Mouse (Mus musculus) MN1 (cell line): ENCODE data around the gene Dnajc21.
"Not testable (repeated sequence)": the region's sequence is repeated elsewhere in the genome, so short reads cannot be mapped to it uniquely, and the experiment has no call there.

Experiments used
- DNase-seq: peaks from one replicate; pipeline ENCODE4 v3.0.0-alpha.2; 2016; ENCODE audit warnings: low spot score

The Dnajc21 gene

DNA sequence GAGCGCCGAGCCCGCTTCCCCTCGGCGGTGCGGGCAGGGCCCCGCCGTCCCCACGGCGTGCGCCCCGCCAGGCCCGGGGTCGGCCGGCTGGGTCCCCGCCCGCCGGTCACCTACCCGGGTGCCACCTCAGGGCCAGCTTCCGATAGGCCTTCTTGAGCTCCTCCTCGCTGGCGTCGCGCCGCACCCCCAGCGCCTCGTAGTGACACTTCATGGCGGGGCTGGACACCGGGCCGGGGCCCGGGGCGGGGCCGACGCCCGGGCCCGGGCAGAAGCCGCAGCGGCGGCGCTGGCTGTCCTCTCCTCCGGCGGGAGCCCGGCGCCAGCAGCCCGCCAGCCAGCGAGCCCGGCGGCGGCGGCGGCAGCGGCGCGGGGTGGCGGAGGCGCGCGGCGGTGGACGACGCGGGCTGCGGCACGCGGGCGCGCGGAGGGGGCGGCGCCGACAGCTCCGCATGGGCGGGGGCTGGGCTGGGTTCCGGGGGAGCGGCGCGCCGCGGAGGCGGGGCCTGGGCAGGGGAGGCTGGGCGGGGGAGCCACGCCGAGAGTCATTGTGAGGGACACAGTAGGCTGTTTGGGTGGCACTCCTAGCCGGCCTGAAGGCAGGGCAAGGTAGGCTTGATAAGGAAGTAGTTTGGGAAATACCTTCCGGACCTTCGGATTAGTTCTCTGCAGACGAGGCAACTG is at the start of gene Dnajc21:
Gene Dnajc21 (minus strand): TSS at position 366 of the 681 bp plus-strand sequence.
- peak; percentile 89 for DNase-seq

DNA sequence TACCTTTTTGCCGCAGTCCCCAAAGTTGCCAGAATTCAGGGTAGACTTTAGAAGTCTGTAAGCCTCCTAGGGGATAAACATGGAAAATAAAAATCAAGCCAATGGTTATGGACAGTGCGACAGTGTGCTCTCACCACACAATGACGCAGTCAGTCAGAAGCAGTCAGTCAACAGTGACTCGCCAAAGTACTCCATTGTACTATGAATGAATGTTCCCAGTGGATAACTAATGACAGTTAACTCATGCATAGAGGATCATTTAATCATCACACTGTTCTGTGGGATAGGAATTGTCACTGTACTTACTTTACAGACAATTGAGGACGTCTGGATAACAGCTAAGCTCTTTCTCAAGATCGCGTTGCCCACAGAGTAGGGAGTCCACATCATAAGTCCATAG is 44.9 kb upstream of the Dnajc21 start:
- no peak for DNase-seq

DNA sequence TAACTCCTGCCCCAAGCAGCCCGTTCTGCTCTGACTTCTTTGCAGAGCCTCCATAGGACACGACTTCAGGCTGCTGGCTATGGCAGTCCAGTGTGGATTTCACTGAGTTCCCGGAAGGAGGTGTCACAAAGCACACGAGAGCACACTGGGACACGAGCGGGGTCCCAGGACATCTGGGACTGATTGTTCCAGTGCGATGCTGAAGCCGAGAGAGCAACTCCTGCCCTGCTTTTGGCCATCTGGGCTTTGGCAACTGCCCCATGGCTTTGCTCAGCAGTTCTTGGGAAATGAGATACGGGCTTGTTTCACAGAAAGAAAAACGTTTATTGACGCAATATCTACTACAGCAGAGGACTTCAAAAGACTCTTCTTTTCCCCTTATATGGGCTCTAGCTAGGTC is 35.8 kb upstream of the Dnajc21 start:
- no peak for DNase-seq

DNA sequence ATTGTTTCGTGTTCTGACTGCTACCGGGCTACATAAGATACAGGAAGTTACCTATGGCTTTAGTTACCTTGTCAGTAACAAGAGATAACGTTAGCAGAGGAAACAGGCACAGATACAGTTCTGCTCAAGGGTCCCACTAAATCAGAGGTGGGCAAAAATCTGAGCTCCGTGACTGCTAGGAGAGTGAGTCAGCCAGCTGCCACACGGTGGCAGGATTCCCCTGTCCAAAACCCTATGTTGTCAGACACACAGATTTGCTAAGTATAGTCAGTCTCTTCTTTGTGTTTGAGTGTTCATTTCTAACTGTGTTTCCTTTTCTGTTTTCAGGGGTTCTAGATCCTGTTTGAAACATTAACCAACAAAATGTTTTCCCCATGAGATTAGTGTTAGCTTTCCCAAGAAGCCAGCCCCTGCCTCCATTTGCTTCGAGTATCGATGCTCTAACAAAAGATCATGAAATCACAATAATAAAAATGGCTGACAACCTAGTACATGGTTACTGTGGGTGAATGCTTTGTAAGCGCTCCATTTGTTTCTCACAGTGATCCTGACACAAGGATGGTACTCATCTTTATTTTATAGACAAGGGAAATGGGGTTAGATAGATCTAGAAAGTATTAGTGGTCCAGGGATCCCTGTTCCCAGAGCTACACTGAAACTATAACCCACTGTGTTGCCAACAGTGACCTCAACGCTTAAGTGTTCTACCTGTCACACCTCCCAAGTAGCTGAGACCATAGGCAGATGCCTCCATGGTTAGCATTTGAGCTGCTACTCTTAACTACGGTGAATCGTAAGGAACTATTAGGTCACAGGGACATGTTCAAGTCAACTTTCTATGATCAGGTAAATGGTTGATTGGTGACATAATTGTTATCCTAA is 30.8 kb upstream of the Dnajc21 start:
- peak; percentile 55 for DNase-seq

DNA sequence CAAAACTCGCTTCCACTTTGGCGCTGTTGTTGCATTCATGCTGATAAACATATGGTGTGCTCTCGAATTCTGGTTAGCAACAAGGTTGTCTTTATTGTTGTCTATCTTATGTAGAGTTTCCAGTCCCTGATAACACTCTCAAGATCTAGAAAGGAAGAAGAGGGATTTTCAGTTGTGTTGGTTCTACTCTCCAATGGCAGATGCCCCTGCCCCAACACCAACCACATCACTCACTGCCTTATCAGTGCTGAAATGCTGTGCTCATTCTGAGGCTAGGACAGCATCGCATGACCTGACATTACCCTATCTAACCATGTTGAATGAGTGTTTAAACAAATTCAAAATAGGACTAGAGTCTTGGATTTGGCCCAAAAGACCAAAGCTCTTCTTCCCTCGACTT is 29.7 kb upstream of the Dnajc21 start:
- no peak for DNase-seq

DNA sequence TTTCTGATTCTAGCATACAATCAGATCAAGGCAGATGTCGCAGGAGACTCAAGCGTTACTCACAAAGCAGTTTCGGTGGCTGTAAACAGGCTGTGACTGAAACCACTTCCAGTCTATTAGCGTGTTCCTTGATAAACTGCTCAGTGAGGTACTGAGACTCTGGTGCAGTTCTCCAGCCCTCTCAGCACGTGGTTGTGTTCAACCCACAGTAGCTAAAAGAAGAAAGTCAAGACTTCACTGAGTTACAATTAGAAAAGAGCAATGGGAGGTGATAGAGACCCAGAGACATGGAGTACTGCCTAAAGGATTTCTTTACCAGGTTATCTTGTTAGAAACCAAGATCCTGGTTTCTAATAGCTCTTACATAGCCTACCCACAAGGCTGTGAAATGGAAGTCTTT is 29.3 kb upstream of the Dnajc21 start:
- no peak for DNase-seq

DNA sequence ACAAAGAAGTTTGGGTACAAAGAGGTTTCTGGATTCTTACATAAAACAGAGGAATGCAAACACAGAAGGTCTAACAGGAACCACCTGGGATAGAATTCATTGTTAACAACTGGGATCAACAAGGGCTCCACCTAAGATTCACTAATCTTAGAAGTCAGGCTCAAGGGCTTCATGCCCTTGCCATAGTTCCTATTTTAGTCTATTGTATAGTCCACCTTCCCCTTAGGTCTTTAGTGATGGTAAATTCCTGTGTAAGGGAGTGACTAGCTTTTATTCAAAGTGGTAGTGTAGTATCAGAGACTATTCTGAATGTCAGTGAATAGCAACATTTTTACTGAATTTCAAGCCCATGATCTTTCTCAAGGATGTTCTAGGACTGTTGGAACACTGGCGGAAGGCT is 26.4 kb upstream of the Dnajc21 start:
- DNase-seq, result not testable (repeated sequence)

DNA sequence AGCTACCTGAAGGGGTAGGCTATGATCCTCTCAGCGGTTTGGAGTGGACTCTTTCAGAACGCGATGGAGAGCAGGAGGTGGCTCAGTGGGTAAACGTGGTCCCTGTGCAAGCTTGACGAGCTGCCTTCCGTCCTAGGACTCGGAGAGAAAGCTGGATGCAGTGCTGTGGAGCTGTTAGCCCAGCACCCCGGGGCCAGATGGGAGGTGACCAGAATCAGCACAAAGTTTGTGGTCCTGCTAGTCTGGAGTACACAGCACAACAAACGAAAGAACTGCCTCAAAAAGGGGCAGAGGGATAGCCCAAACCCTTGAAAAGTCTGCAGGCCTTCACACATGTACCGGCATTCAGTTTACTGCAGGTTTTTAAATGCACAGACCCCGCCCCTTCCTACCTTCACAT is 25.6 kb upstream of the Dnajc21 start:
- no peak for DNase-seq

DNA sequence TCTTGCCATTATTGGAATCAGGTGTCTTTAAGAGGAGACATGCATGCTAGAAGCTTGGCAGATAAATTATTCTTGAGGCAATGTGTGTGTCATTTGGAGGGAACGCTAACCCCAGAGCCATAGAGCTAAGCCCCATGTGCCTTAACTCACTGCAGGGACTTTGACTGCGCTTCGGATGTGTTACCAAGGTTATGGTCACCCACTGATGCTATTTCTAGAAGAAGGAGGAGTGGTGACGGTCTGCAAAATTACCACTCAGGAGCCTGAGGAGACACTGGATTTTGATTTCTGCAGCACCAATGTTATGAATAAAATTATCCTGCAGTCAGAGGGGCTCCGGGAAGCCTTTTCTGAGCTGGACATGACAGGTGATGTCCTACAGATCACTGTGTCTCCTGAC is 19.8 kb upstream of the Dnajc21 start:
- no peak for DNase-seq

DNA sequence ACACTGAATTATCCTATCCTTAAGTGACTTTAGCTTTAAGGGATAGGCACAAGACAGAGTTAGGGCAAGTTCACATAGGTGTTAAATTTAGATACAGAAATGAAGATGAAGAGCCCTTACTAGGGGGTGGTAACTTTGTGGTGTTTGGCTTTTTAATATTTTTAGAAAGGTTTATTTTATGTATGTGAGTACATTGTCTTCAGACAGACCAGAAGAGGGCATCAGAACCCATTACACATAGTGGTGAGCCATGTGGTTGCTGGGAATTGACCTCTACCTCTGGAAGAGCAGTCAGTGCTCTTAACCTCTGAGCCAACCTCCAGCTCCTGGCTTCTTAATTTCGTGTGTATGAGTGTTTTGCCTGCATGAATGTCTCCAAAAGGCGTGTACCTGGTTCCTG is 16.9 kb upstream of the Dnajc21 start:
- peak; percentile 46 for DNase-seq

DNA sequence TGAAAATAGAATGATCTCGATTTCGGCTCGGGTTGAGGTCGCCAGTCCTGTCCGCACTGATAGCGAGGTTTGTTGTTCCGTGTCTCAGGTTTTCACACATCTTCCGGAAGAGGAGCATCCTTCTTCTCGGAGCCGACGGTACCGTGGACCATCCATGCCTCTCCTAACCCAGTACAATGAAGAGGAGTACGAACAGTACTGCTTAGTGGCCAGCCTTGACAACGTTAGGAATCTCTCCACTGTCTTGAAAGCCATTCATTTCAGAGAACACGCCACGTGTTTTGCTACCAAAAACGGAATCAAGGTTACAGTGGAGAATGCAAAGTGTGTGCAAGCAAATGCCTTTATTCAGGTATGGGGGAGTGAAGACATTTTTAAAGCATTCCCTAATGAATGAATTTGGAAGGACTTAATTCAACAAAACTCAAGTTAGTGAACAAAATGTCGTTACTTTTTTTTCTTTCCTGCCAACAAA is 16.1 kb upstream of the Dnajc21 start:
- DNase-seq, result no peak

DNA sequence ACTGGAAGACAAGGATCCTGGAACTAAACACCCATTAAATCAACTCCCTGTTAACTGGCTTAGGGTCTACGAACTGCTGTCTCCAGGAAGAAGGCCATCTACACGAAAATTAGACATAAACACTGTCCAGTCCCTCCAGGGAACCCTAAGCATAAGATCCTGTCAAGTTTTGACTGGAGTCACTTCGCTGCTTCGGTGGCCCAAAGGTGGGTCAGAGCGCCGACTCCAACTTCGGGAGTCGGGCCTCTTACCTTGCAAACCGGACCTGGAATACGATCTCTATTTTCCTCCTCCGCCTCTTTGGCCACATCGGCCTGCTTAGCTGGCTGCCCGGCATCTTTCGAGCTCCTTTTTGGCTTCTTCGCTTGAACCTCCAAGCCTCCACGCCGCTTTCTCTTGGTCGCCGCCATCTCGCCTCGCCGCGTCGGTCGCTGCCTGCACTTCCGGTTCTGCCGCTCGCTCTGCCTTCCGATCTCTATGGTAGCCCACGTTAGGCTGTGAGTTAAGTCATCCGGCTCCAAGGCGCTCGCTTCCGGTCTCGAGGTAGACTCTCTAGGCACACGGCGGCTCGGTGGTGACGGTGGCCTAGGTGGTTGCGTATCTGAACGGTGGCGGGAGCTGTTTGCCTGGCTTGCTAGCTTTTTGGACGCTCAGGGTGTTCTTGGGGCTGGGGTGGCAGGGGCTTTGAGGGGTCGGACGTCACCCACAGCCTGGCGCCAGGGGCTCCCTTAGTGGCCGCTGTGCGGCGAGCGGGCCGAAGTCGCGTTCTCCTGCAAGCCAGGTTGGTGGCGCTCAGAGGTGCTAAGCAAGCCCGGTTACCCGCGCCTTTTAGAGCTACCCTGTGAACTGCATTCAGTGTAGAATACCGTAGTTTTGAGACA is 15.4 kb upstream of the Dnajc21 start, which contains the start of the genes Brix1 and Rad1:
Gene Brix1 (minus strand): TSS at position 464 of the 881 bp plus-strand sequence.
Gene Rad1 (plus strand): TSS at position 535 of the 881 bp plus-strand sequence.
- peak; percentile 99 for DNase-seq

DNA sequence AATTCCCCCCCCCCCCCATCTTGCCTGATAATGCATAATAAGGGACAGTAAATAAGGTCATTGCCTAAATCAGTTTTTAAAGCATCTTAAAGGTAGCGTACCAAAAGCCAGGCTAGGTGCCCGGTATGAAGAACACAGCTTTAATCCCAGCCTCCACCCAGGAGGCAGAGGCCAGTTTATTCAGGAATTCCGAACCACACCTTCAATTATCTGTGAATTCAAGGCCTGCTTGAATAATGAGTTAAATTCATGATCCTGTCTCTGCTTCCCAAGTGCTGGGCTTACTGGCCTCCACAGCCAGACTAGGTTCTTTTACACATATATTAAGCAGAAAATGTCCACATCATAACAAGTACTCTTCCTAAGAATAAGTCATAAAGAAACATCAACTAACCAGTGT is 625 bp upstream of the Dnajc21 start:
- DNase-seq, result no peak

DNA sequence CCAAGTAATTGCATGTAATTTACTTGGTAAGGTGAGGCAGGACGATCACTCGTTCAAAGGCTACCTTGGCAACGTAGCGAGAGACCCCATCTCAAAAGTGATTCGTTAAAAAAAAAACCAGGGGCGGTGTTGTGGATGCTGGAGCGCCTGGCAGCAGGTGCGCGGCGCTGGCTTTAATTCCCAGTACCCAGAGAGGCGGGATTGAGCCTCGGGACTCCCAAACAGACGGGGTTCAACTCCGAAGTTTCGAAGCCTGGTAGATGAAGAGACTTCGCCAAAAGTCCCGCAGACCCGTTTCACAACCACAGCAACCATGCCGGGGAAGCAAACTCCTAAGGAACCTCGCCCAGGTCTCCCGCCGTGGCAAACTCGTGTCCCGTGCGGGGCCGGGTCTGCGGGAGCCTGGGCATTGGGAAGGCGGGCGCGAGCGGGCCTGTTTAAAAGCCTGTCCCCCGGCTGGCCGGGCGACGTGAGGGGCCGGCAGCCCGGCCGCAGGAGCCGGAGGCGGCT is 620 bp downstream of the Dnajc21 start:
- peak; percentile 60 for DNase-seq

DNA sequence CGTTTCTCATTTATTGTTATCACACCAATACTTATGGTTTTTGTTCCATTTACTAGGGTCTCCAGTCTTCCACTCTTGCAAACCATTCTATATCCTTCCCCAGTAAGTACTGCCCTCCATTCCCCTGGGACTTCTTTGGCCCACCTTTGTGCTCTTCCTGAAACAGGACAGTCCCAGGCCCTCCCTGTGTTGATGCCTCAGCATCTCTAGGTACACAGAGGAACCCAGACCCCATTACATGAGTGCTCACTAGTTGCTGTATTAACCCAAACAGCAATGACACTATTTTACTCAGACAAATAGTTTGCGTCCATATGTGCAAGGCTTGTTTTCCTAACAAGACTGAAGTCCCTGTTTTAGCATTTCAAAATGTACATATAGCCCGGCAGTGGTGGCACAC is 1.6 kb downstream of the Dnajc21 start:
- no peak for DNase-seq

DNA sequence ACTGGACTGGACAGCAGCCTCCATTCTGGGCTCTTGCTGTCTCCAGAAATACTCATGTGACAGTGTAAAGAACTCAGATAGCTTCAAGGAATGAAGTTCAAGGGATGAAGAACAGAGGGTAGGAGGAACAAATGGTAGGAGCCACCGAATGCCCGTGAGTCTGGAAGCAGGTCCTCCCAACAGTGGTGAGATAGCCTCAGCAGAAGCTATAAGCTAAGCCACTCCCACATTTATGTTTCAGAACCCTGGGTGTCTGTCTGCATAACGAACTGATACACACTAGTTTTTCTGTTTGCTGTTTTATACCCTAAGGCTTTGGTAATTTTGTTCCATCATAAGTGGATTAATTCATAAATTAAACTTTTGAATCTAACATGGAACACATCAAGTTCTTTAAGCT is 5.6 kb downstream of the Dnajc21 start:
- DNase-seq, result no peak

DNA sequence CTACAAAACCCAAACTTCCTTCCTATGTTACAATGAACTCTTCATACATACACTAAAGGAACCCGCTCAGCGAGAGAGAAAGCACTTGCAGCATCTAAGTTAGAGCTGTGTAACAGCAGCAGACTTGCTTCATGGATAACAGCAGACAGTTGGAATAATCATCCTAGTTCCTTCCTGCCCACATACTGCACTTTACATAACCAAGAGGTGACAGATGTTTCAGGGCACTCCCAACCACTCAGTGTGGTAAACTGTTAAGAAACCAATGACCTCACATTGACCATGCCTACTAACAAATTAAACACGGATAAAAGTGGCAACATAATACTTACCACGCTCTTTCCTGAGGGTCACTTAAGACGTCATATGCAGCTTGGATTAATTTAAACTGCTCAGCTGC is 6.8 kb downstream of the Dnajc21 start:
- DNase-seq, result no peak

DNA sequence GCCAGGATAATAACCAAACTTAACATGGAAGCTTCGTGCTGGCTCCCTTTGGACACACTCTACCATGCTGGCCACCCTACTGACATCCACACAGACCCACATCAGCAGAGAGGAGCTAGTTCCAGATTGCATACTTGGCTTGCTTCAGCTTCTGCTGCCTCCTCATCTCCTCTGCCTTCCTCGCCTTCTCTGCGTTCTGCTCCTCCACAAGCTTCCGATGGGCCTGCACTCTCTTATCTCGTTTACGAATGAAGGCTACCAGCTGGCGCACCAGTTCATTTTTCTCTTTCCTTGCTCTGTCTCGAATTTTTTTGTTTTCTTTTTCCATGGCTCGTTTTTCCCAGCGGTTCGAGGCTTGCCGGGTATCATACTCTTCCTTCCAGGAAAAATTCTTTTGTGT is 9.3 kb downstream of the Dnajc21 start:
- DNase-seq, result no peak

DNA sequence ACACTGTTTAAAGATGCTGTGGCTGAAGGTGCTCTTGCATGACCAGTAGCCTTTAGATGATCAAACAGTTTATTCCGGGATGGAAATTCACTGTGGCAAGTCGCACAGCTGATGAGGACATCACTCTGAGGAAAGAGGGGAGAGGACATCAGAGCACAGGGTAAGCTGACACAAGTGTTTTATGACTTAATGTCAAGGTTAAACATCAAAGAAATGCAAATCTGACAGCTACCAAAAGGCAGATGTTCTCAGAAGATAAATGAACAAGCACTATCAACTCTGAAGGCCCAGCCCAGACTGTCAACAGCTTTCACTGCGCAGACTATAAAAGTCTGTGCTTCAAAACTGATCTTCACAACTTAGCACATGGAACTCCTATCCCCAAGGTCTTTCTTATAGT is 23.2 kb downstream of the Dnajc21 start:
- no peak for DNase-seq

DNA sequence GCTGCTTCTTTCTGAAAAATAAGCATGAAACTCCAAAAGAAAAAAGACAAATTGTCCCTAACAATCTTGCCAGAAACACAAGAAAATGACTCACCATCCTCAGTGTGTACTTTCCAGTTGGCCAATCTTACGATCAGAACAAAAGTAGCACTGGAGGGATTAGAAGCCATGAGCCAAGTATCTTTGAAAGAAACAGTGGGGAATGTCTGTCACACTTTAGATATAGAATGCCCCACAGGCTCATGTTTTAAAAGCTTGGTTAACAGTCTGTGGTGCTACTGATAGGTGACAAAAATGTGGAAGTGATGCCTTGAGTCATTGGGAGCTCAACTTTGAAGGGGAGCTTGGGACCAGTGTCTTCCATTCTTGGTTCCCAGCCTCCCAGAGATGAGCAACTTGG is 28.0 kb downstream of the Dnajc21 start:
- no peak for DNase-seq

DNA sequence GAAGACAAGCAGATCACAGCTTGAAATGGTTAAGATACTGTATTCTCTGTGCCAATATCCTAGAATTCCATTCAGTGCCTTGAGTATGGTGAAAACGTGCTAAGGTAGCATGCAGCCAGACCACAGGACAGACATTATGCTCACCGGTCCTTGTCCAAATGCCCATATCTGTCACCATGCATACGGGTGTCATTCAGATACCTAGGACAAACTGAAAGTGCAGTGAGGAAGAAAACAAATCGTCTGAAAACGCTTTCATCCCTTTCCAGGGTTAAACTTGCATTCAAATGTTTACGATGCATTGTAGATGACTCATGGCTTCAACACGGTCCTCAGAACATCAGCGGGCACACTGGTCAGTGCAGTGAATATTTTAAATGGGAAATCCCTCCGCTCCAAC is 28.8 kb downstream of the Dnajc21 start:
- DNase-seq, result no peak

DNA sequence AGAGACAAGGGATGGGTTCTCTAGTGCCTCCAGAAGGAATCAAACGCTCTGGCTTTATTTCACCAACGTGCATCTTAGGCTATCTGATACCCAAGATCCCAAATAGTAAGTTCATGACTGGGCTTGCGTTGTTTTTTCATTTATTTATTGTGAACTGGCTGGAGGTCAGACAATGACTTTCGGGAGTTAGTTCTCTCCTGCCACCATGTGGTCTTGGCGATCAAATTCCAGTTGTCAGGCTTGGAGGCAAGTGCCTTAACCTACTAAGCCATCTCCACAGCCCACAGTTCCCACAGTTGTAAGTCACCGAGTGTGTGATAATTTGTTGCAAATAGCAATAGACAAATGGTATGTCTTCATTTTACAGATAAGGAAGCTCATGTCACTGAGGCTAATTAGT is 30.4 kb downstream of the Dnajc21 start:
- DNase-seq, result no peak
